Mouse (Mus musculus): ENCODE data around the gene Tbccd1.

The Tbccd1 gene

DNA sequence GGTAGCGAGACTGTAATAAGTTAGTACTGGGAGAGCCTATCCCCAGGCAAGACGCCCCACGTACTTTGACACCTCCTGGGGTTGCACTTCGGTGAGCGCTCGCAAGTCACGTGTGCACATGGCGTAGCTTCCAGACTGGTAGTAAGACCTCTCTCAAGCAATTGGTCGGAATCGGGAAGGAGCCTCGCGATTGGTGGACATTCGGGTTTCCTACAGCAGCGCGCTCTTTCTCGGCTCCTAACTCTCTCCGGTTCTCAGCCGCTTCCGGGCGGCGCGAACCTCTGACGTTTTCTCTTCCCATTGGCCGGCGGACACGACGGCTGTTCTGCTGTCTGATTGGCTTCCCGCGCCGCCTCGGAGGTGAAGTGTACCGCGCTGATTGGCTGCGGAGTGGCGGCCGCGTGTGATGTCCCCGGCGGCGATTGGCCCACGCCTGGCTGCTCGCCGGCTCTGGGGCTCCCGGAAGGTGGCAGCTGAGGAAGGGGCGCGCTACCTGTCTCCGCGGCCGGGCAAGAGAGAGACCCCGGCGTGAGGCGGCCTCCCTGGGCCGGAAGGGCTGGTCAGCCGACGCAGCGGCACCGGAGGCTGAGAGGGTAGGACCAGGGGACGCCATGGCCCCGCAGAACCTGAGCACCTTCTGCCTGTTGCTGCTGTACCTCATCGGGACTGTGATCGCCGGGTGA is at the start of gene Tbccd1, which contains the start of gene Dnajb11:
Gene Tbccd1 (minus strand): TSS at position 239 of the 683 bp plus-strand sequence.
Gene Dnajb11 (plus strand): TSS at position 415 of the 683 bp plus-strand sequence.
- H3K36me3 ChIP-seq (ENCODE audit: control insufficient read depth, insufficient read depth, low read length, poor library complexity, severe bottlenecking): no peaks in the 10 kb centered on the region
- H3K27me3 ChIP-seq (ENCODE audit: control insufficient read depth, insufficient read depth, low read length, poor library complexity, severe bottlenecking): no peaks in the 10 kb centered on the region
- peak; percentile 98 for DNase-seq (ENCODE audit: low read depth, low spot score)

- Histone ChIP-seq H3K36me3 (ENCODE audit: control insufficient read depth, insufficient read depth, low read length, poor library complexity, severe bottlenecking) (no peaks in the 10 kb centered on the region), H3K27me3 (ENCODE audit: control insufficient read depth, insufficient read depth, low read length, poor library complexity, severe bottlenecking) (no peaks in the 10 kb centered on the region)
- DNase-seq (ENCODE audit: low read depth, low spot score): no peak
These were observed 43.9 kb upstream of the Tbccd1 start for GRCm38 (mm10) chr16:22901326-22901725.

GRCm38 (mm10) chr16:22899866-22900570 is 42.5 kb upstream of the Tbccd1 start:
- no peak for DNase-seq (ENCODE audit: low read depth, low spot score)
- Histone ChIP-seq H3K36me3 (ENCODE audit: control insufficient read depth, insufficient read depth, low read length, poor library complexity, severe bottlenecking) (no peaks in the 10 kb centered on the region), H3K27me3 (ENCODE audit: control insufficient read depth, insufficient read depth, low read length, poor library complexity, severe bottlenecking) (no peaks in the 10 kb centered on the region)

DNA sequence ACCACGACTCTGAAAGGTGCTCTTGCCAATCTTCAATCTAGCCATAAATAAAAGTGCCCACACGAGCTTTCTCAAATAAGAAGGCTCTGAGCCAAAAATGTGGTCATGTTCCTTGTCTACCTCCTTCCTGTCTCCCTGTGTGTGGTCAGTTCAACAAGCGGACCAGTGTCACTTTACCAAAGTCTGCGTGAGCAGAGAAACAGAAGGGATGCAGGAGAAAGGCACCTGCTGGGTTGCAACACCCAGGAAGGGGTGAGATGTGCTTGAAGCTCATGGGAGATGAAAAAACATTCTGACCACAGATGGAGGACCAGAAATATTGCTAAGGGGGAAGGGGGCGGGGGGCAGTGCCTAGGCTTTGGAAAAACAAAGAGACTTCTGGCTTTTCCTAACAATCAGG is 41.9 kb upstream of the Tbccd1 start:
- Histone ChIP-seq H3K36me3 (ENCODE audit: control insufficient read depth, insufficient read depth, low read length, poor library complexity, severe bottlenecking) (no peaks in the 10 kb centered on the region), H3K27me3 (ENCODE audit: control insufficient read depth, insufficient read depth, low read length, poor library complexity, severe bottlenecking) (no peaks in the 10 kb centered on the region)
- DNase-seq (ENCODE audit: low read depth, low spot score): no peak

- no peaks in the 10 kb centered on the region for H3K36me3 ChIP-seq (ENCODE audit: control insufficient read depth, insufficient read depth, low read length, poor library complexity, severe bottlenecking)
- DNase-seq (ENCODE audit: low read depth, low spot score): no peak
- H3K27me3 ChIP-seq (ENCODE audit: control insufficient read depth, insufficient read depth, low read length, poor library complexity, severe bottlenecking): no peaks in the 10 kb centered on the region
These were observed 39.1 kb upstream of the Tbccd1 start for GRCm38 (mm10) chr16:22896618-22897017.

GRCm38 (mm10) chr16:22894095-22894494 is 36.6 kb upstream of the Tbccd1 start:
- Histone ChIP-seq H3K36me3 (ENCODE audit: control insufficient read depth, insufficient read depth, low read length, poor library complexity, severe bottlenecking) (no peaks in the 10 kb centered on the region), H3K27me3 (ENCODE audit: control insufficient read depth, insufficient read depth, low read length, poor library complexity, severe bottlenecking) (no peaks in the 10 kb centered on the region)
- DNase-seq (ENCODE audit: low read depth, low spot score): no peak

DNA sequence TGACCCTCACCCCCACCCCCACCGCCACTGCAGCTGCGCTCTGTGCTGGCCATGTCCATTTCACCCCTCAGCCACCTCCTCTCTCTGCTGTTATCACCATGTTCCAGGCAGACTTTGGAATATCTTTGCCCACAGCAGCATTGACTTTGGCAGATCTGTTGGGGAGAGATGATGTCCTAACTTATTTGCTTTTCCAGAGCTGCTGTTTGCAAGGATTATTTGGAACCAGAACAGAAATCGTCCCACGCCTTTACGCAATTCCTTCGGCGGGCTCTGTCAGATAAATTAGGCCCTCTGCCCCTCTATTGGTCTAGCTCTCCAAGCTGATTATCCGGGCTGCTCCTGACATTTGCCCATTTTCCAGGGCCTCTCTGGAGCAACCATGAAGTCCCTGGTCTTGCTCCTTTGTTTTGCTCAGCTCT is 34.3 kb upstream of the Tbccd1 start:
- Histone ChIP-seq H3K27me3 (ENCODE audit: control insufficient read depth, insufficient read depth, low read length, poor library complexity, severe bottlenecking) (no peaks in the 10 kb centered on the region), H3K36me3 (ENCODE audit: control insufficient read depth, insufficient read depth, low read length, poor library complexity, severe bottlenecking) (no peaks in the 10 kb centered on the region)
- DNase-seq (ENCODE audit: low read depth, low spot score): no peak

GRCm38 (mm10) chr16:22890683-22891510 is 33.4 kb upstream of the Tbccd1 start, which contains the start of gene Ahsg:
Ahsg (plus strand) TSS chr16:22891277.
- H3K27me3 ChIP-seq (ENCODE audit: control insufficient read depth, insufficient read depth, low read length, poor library complexity, severe bottlenecking): no peaks in the 10 kb centered on the region
- no peak for DNase-seq (ENCODE audit: low read depth, low spot score)

DNA sequence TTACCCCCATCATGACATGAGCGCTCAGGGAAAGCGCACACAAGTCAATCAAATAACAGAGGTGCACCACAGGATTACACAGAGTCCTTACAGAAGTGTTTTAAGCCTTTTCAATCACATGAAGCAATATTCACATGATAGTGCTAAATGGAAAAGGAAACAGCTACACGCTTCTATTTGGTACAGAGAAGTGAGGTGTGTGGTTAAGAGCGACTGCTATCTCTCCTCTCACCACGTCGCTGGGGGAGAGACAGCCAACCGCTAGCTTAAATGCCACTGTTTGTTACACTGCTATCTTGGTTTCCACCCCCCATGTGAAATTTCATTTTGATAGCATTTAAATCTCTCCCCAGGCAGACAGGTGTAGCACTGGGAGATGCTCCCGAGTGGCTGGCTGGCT is 32.2 kb upstream of the Tbccd1 start:
- H3K27me3 ChIP-seq (ENCODE audit: control insufficient read depth, insufficient read depth, low read length, poor library complexity, severe bottlenecking): no peaks in the 10 kb centered on the region
- H3K36me3 ChIP-seq (ENCODE audit: control insufficient read depth, insufficient read depth, low read length, poor library complexity, severe bottlenecking): no peaks in the 10 kb centered on the region
- DNase-seq (ENCODE audit: low read depth, low spot score): no peak

More at GRCm38 (mm10) chr16:22890683-22891510, 33.4 kb upstream of the Tbccd1 start, which contains the start of gene Ahsg:
- H3K36me3 ChIP-seq (ENCODE audit: control insufficient read depth, insufficient read depth, low read length, poor library complexity, severe bottlenecking): no peaks in the 10 kb centered on the region

GRCm38 (mm10) chr16:22888835-22889234 is 31.4 kb upstream of the Tbccd1 start:
- H3K36me3 ChIP-seq (ENCODE audit: control insufficient read depth, insufficient read depth, low read length, poor library complexity, severe bottlenecking): no peaks in the 10 kb centered on the region
- no peaks in the 10 kb centered on the region for H3K27me3 ChIP-seq (ENCODE audit: control insufficient read depth, insufficient read depth, low read length, poor library complexity, severe bottlenecking)
- no peak for DNase-seq (ENCODE audit: low read depth, low spot score)

DNA sequence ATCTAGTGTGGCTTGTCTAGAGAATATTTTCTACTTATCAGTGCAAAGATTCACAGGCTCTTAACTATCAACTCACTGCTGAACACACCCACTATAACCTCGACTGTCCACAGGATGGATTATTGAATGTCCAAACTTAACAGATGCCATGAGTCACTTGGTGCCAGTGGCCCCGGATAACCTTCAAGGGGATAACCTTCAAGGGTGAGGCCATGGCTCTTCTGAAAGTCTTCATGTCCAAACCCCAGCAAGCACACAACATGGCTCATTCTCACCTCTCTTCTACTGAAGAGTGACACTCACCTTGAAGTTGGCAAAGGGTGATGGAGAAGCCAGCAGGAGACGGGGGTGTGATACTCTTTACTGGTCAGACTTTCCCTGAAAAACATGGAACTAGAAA is 29.3 kb upstream of the Tbccd1 start:
- no peaks in the 10 kb centered on the region for H3K36me3 ChIP-seq (ENCODE audit: control insufficient read depth, insufficient read depth, low read length, poor library complexity, severe bottlenecking)
- DNase-seq (ENCODE audit: low read depth, low spot score): no peak
- H3K27me3 ChIP-seq (ENCODE audit: control insufficient read depth, insufficient read depth, low read length, poor library complexity, severe bottlenecking): no peaks in the 10 kb centered on the region

- H3K36me3 ChIP-seq (ENCODE audit: control insufficient read depth, insufficient read depth, low read length, poor library complexity, severe bottlenecking): no peaks in the 10 kb centered on the region
- no peaks in the 10 kb centered on the region for H3K27me3 ChIP-seq (ENCODE audit: control insufficient read depth, insufficient read depth, low read length, poor library complexity, severe bottlenecking)
- DNase-seq (ENCODE audit: low read depth, low spot score): no peak
These were observed 27.9 kb upstream of the Tbccd1 start for GRCm38 (mm10) chr16:22885356-22885755.

GRCm38 (mm10) chr16:22883441-22883840 is 26.0 kb upstream of the Tbccd1 start:
- no peaks in the 10 kb centered on the region for H3K36me3 ChIP-seq (ENCODE audit: control insufficient read depth, insufficient read depth, low read length, poor library complexity, severe bottlenecking)
- DNase-seq (ENCODE audit: low read depth, low spot score): no peak
- H3K27me3 ChIP-seq (ENCODE audit: control insufficient read depth, insufficient read depth, low read length, poor library complexity, severe bottlenecking): no peaks in the 10 kb centered on the region

- H3K36me3 ChIP-seq (ENCODE audit: control insufficient read depth, insufficient read depth, low read length, poor library complexity, severe bottlenecking): no peaks in the 10 kb centered on the region
- no peak for DNase-seq (ENCODE audit: low read depth, low spot score)
- no peaks in the 10 kb centered on the region for H3K27me3 ChIP-seq (ENCODE audit: control insufficient read depth, insufficient read depth, low read length, poor library complexity, severe bottlenecking)
These were observed 24.0 kb upstream of the Tbccd1 start for GRCm38 (mm10) chr16:22881487-22881886.

DNA sequence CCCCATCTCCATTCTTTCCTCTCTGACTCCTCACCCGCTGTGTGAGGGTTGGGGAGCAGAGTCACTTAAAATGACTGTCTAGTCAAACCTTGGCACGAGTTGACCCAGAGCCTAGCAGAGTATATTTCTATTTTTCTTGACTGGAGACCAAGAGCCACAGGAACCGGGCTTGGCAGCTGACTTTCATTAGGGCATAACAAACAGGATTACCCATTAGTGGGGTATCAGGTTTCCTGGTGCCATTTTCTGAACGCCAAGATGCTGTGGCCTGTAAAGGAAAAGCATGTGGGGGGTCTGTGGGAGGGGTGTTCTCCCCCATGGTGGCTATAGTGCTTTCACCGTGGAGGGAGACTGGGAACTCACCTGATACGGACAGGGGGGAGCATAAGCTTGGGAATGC is 23.4 kb upstream of the Tbccd1 start:
- Histone ChIP-seq H3K27me3 (ENCODE audit: control insufficient read depth, insufficient read depth, low read length, poor library complexity, severe bottlenecking) (no peaks in the 10 kb centered on the region), H3K36me3 (ENCODE audit: control insufficient read depth, insufficient read depth, low read length, poor library complexity, severe bottlenecking) (no peaks in the 10 kb centered on the region)
- DNase-seq (ENCODE audit: low read depth, low spot score): no peak

Measured in splenic B cell, adult 2 months (primary cell).